Mouse (Mus musculus) hindbrain, embryonic 11.5 days (tissue): Measurements from ENCODE around the gene Ece2. TPM values are rescaled to one million over a fixed set of nuclear protein-coding genes. Genes with fewer than 3 reads are reported as not detected.

Source experiments
- ATAC-seq: fragments of 200-750 bp; cut with Nextera tagmentation; 2 replicates; pipeline ENCODE4 v1.8.0; 2017; ENCODE audit warnings: mild to moderate bottlenecking, moderate TSS enrichment, moderate library complexity; ENCODE audit not compliant: low FRiP score
- DNase-seq: peaks from one replicate; pipeline ENCODE4 v3.0.0-alpha.2; 2015; ENCODE audit warnings: low spot score
- H3K27ac ChIP-seq: fragments of 300-500 bp; sonication (generic); 2 replicates; pipeline ENCODE4 v1.5.1; 2014; ENCODE audit warnings: mild to moderate bottlenecking, low read depth, low read length
- H3K27me3 ChIP-seq: fragments of 300-500 bp; sonication (generic); 2 replicates; pipeline ENCODE4 v1.6.1; 2014; ENCODE audit warnings: mild to moderate bottlenecking, low read length, moderate library complexity, mixed read lengths; ENCODE audit not compliant: control insufficient read depth, insufficient read depth
- H3K36me3 ChIP-seq: fragments of 300-500 bp; sonication (generic); 2 replicates; pipeline ENCODE4 v1.6.1; 2014; ENCODE audit warnings: mild to moderate bottlenecking, low read length, moderate library complexity, mixed read lengths; ENCODE audit not compliant: control insufficient read depth, insufficient read depth
- H3K4me1 ChIP-seq: fragments of 300-500 bp; sonication (generic); replicated peaks from 2 replicates; pipeline ENCODE4 v1.6.1; 2014; ENCODE audit warnings: low read length, mixed read lengths; ENCODE audit not compliant: control insufficient read depth, insufficient read depth
- H3K4me2 ChIP-seq: fragments of 300-500 bp; sonication (generic); replicated peaks from 2 replicates; pipeline ENCODE4 v1.6.1; 2014; ENCODE audit warnings: mild to moderate bottlenecking, low read depth, low read length
- H3K4me3 ChIP-seq: fragments of 300-500 bp; sonication (generic); 2 replicates; pipeline ENCODE4 v1.5.1; 2014; ENCODE audit warnings: low read depth, low read length
- H3K9ac ChIP-seq: fragments of 300-500 bp; sonication (generic); 2 replicates; pipeline ENCODE4 v1.6.1; 2014; ENCODE audit warnings: low read depth, low read length
- H3K9me3 ChIP-seq: fragments of 300-500 bp; sonication (generic); 2 replicates; pipeline ENCODE4 v1.6.1; 2016; ENCODE audit warnings: low read length; ENCODE audit not compliant: control insufficient read depth
- WGBS: fragments of 180-500 bp; shearing (Covaris S2); extraction: QIAGEN DNeasy Blood & Tissue Kit; methylation state at CpG from one replicate; pipeline ENCODE4 v1.1.7; 2014; 5-methylcytosine and 5-hydroxymethylcytosine counted together
- polyA plus RNA-seq: library from polyadenylated mRNA; unstranded; fragments of >200 nt; fragmentation: Nextera tagmentation; extraction: Ambion mirVana; gene quantifications from 2 replicates; pipeline ENCODE4 v1.2.1, GENCODE M21; 2014

The Ece2 gene
- polyA plus RNA-seq, 1 experiment from 2014 or later, result 3.1 TPM

- peak; percentile 72 for DNase-seq
- peak overlapping the region; percentile 91 for H3K27ac ChIP-seq
- no peaks in the 10 kb centered on the region; the same call in 1 of the 2 replicates for H3K27me3 ChIP-seq
- ATAC-seq, result peak; percentile 52
- H3K4me3 ChIP-seq, result peak overlapping the region; percentile 74
- no peaks in the 10 kb centered on the region for H3K9me3 ChIP-seq
- peak overlapping the region; percentile 86 for H3K9ac ChIP-seq
- H3K36me3 ChIP-seq, result no peaks in the 10 kb centered on the region
- H3K4me1 ChIP-seq, result peaks cover 9% of the 10 kb centered on the region; the same call in 1 of the 2 replicates
- 0% methylated on average over 28 of the region's 32 CpGs for WGBS
- peak overlapping the region; percentile 98 for H3K4me2 ChIP-seq
Measured at GRCm38 (mm10) chr16:20620751-20621190, 8.9 kb upstream of the Ece2 start.

- H3K27me3 ChIP-seq, result no peaks in the 10 kb centered on the region; the same call in 1 of the 2 replicates
- H3K27ac ChIP-seq, result peak within 1 kb of the TSS; percentile 91
- H3K4me1 ChIP-seq, result peaks cover 9% of the 10 kb centered on the region; the same call in 1 of the 2 replicates
- no peaks in the 10 kb centered on the region for H3K36me3 ChIP-seq
- under 1% methylated on average over 60 of the region's 92 CpGs for WGBS
- peak within 1 kb of the TSS; percentile 98 for H3K4me2 ChIP-seq
- peak within 1 kb of the TSS; percentile 86 for H3K9ac ChIP-seq
- peak within 1 kb of the TSS; percentile 74 for H3K4me3 ChIP-seq
- H3K9me3 ChIP-seq, result no peaks in the 10 kb centered on the region
- ATAC-seq, result peak; percentile 65
- DNase-seq, result peak; percentile 73
Measured at GRCm38 (mm10) chr16:20621191-20621990, 8.2 kb upstream of the Ece2 start, which contains the start of gene Camk2n2. TSS of gene Camk2n2 (minus strand) at chr16:20621287.

- Histone ChIP-seq H3K9me3 (no peaks in the 10 kb centered on the region), H3K9ac (peak overlapping the region; percentile 86), H3K4me3 (peak overlapping the region; percentile 74), H3K4me1 (peaks cover 9% of the 10 kb centered on the region; the same call in 1 of the 2 replicates), H3K27ac (peak overlapping the region; percentile 91), H3K36me3 (no peaks in the 10 kb centered on the region), H3K27me3 (no peaks in the 10 kb centered on the region; the same call in 1 of the 2 replicates), H3K4me2 (peak overlapping the region; percentile 98)
- WGBS, result under 1% methylated on average over 34 of the region's 37 CpGs
- ATAC-seq, result peak; percentile 60
- DNase-seq, result peak; percentile 74
Measured at GRCm38 (mm10) chr16:20621991-20622685, 7.5 kb upstream of the Ece2 start.

DNA sequence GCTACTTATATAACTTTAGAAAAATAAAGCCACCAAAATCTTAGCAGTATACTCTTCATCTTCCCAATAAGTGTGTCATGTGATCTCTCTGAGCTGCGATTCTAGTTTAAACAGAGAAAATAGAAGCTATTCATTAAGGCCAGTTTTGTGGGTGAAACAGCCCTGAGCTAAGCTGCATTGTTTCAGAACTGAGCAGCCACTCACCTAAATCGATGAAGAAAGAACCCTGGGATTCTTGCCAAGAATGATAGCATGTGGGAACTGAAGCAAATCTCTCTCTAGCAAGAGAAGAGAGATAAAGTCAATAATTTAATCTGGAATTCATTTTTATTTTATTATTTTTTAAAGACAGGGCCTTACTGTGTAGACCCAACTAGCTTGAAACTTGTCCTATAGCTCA is 6.4 kb upstream of the Ece2 start:
- WGBS, result 74% methylated on average over 2 of the region's 2 CpGs
- Histone ChIP-seq H3K9me3 (no peaks in the 10 kb centered on the region), H3K36me3 (no peaks in the 10 kb centered on the region), H3K4me2 (no peak overlapping the region), H3K27me3 (no peaks in the 10 kb centered on the region; the same call in 1 of the 2 replicates), H3K4me1 (peaks cover 9% of the 10 kb centered on the region; the same call in 1 of the 2 replicates), H3K4me3 (no peak overlapping the region), H3K9ac (no peak overlapping the region), H3K27ac (no peak overlapping the region)
- DNase-seq, result no peak
- ATAC-seq, result no peak

- H3K9me3 ChIP-seq, result no peaks in the 10 kb centered on the region
- peak; percentile 3 for DNase-seq
- H3K4me1 ChIP-seq, result 0 out of 2 replicates have a peak, but pooled peaks cover 2% of the 10 kb centered on the region
- H3K36me3 ChIP-seq, result no peaks in the 10 kb centered on the region
- no peak overlapping the region for H3K9ac ChIP-seq
- no peaks in the 10 kb centered on the region for H3K27me3 ChIP-seq
- no peak overlapping the region for H3K4me3 ChIP-seq
- no peak for ATAC-seq
- H3K4me2 ChIP-seq, result peak overlapping the region; percentile 96; the same call in 1 of the 2 replicates
- H3K27ac ChIP-seq, result no peak overlapping the region
- WGBS, result 60% methylated on average over 11 of the region's 11 CpGs
Measured at GRCm38 (mm10) chr16:20628871-20629391, 697 bp upstream of the Ece2 start.

DNA sequence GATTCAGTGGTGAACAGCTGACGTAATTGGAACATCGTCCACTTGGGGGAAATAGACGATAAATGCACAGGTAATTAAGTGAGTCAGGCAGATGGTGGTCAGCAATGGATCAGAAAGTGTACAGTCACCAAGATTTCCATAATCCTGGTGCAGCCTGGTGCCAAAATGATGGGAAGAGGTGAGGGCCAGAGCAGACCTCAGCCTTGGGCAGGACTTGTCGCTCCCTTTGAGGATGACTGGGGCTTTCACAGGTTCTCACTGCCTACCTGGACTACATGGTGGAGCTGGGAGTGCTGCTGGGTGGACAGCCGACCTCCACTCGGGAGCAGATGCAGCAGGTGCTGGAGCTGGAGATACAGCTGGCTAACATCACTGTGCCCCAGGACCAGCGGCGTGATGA is 7.8 kb downstream of the Ece2 start:
- no peak overlapping the region for H3K9ac ChIP-seq
- no peaks in the 10 kb centered on the region for H3K36me3 ChIP-seq
- H3K4me1 ChIP-seq, result no peaks in the 10 kb centered on the region; the same call in 1 of the 2 replicates
- ATAC-seq (no peak), DNase-seq (no peak)
- no peaks in the 10 kb centered on the region for H3K9me3 ChIP-seq
- no peak overlapping the region for H3K4me3 ChIP-seq
- no peaks in the 10 kb centered on the region for H3K27me3 ChIP-seq
- WGBS, result 85% methylated on average over 8 of the region's 8 CpGs
- H3K27ac ChIP-seq, result no peak overlapping the region
- H3K4me2 ChIP-seq, result no peak overlapping the region

DNA sequence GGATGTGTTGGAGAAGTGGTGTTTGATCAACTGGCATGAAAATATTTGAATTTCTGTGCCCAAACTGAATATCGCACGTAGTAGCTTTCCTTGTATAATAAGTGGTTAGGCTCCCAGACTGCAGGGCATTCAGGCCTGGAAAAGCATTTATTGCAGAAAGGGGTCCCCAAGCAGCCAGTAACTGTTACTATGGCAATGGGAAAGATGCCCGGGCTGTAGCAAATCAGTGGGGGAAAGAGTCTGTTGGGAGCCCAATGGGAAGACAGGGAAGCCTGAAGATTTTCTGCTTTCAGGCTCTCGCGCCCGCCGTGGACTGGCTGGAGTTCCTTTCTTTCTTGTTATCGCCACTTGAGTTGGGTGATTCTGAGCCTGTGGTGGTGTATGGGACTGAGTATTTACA is 8.7 kb downstream of the Ece2 start:
- ATAC-seq (no peak), DNase-seq (no peak)
- WGBS, result 87% methylated on average over 8 of the region's 8 CpGs
- no peaks in the 10 kb centered on the region; the same call in 1 of the 2 replicates for H3K4me1 ChIP-seq
- no peaks in the 10 kb centered on the region for H3K9me3 ChIP-seq
- H3K27ac ChIP-seq, result no peak overlapping the region
- no peak overlapping the region for H3K4me2 ChIP-seq
- no peaks in the 10 kb centered on the region for H3K27me3 ChIP-seq
- no peak overlapping the region for H3K4me3 ChIP-seq
- no peak overlapping the region for H3K9ac ChIP-seq
- no peaks in the 10 kb centered on the region for H3K36me3 ChIP-seq

DNA sequence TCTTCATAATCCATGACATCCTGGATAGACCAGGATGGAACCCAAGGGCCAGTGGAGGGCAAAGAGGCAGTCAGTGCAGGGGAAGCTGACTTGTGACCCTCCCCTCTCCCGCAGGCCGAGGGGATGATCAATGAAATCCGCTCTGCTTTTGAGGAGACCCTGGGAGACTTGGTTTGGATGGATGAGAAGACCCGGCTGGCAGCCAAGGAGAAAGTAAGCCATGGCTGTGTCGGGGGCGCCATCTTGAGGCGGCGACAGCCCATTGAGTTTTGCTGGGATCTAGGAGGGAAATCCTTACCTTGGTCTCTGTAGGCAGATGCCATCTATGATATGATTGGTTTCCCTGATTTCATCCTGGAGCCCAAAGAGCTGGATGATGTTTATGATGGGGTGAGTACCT is 12.5 kb downstream of the Ece2 start:
- Histone ChIP-seq H3K4me2 (no peak overlapping the region), H3K4me3 (no peak overlapping the region), H3K27me3 (no peaks in the 10 kb centered on the region), H3K9me3 (no peaks in the 10 kb centered on the region), H3K9ac (no peak overlapping the region), H3K4me1 (no peaks in the 10 kb centered on the region; the same call in 1 of the 2 replicates), H3K36me3 (no peaks in the 10 kb centered on the region), H3K27ac (no peak overlapping the region)
- ATAC-seq (peak; percentile 59), DNase-seq (peak; percentile 81)
- 3% methylated on average over 8 of the region's 8 CpGs for WGBS
